Comparison of ENCODE assay signal across 8 mouse cellular contexts in genomic region chr2:85036507-85037046, GRCm38 (mm10). TPM values are rescaled to one million over a fixed set of nuclear protein-coding genes. Genes with fewer than 3 reads are reported as not detected.
A peak's percentile ranks its signal among the peaks of the same experiment; 100 is the strongest.
DNase-seq lines count a peak whose midpoint lies in the region; ATAC-seq and TF ChIP-seq lines count a peak whose summit lies in the region.

No protein-coding gene starts in this region.

- no peak for DNase-seq in lung, adult 2 months
- DNase-seq in lung, postnatal 14 days = no peak
- no peak for DNase-seq in T-cell, adult 2 months (ENCODE audit: low spot score)
- no peak for DNase-seq in left cerebral cortex, adult 9 months (ENCODE audit: low spot score in 2 of 2)
- DNase-seq in adrenal gland, adult 8-10 months = no peak

- WGBS in lung, adult 2 months = 9% methylated on average over 11 of the region's 11 CpGs
- WGBS in embryonic facial prominence, embryonic 12.5 days = 6% methylated on average over 11 of the region's 11 CpGs

- H3K9ac ChIP-seq in embryonic facial prominence, embryonic 12.5 days = peak overlapping the region; percentile 94

- peak overlapping the region; percentile 90 for H3K27ac ChIP-seq in embryonic facial prominence, embryonic 12.5 days

- H3K9me3 ChIP-seq in embryonic facial prominence, embryonic 12.5 days = no peaks in the 10 kb centered on the region

- TF ChIP-seq CTCF in lung, adult 2 months (IDR thresholded peaks at IDR 0.05; ENCODE audit: insufficient read depth, low read length) = no peak

- H3K27me3 ChIP-seq in embryonic facial prominence, embryonic 12.5 days = no peaks in the 10 kb centered on the region
- no peaks in the 10 kb centered on the region for H3K27me3 ChIP-seq in myocyte (ENCODE audit: control insufficient read depth, insufficient read depth, insufficient read length)

- peak overlapping the region; percentile 93 for H3ac ChIP-seq in myocyte (ENCODE audit: control insufficient read depth, insufficient read length)

- H3K4me2 ChIP-seq in embryonic facial prominence, embryonic 12.5 days (replicated peaks) = peak overlapping the region; percentile 69
- peak overlapping the region; percentile 92 for H3K4me2 ChIP-seq in myocyte (ENCODE audit: low read depth)

- H3K79me2 ChIP-seq in myocyte (ENCODE audit: control insufficient read depth, insufficient read depth) = peaks cover 25% of the 10 kb centered on the region

- peaks cover 3% of the 10 kb centered on the region; the same call in 1 of the 2 replicates for H3K4me1 ChIP-seq in lung, adult 2 months (ENCODE audit: control insufficient read depth, insufficient read depth, low read length)
- H3K4me1 ChIP-seq in embryonic facial prominence, embryonic 12.5 days = peaks cover 11% of the 10 kb centered on the region

- peak overlapping the region; percentile 83 for H3K4me3 ChIP-seq in lung, adult 2 months (replicated peaks; ENCODE audit: extremely low read depth, low read depth, low read length)
- peak overlapping the region; percentile 82 for H3K4me3 ChIP-seq in embryonic facial prominence, embryonic 12.5 days
- peak overlapping the region; percentile 74 for H3K4me3 ChIP-seq in myocyte

- TF ChIP-seq POLR2A in lung, adult 2 months (IDR thresholded peaks at IDR 0.05; ENCODE audit: borderline replicate concordance, extremely low read depth, low read depth, low read length) = no peak
- TF ChIP-seq POLR2A in myocyte (IDR thresholded peaks at IDR 0.05; ENCODE audit: insufficient read length, low read depth) = no peak

- peak; percentile 14; the same call in 1 of the 2 replicates for ATAC-seq in embryonic facial prominence, embryonic 12.5 days (ENCODE audit: insufficient number of reproducible peaks, insufficient read depth, low FRiP score, low TSS enrichment)
- peak; percentile 18 for ATAC-seq in inflammation-experienced regulatory T-cells, adult 6 months

- H3K36me3 ChIP-seq in embryonic facial prominence, embryonic 12.5 days = peaks cover 24% of the 10 kb centered on the region
- H3K36me3 ChIP-seq in myocyte (ENCODE audit: control insufficient read depth, insufficient read depth) = peaks cover 20% of the 10 kb centered on the region

TF ChIP-seq in myocyte, 11 proteins besides CTCF, POLR2A, EP300 and RAD21:
- TF ChIP-seq MAX (IDR thresholded peaks at IDR 0.05; ENCODE audit: low read depth) = no peak
- TF ChIP-seq MYOG (IDR thresholded peaks at IDR 0.05; ENCODE audit: control insufficient read depth in 1 of 3, insufficient read depth in 1 of 3, insufficient read length in 2 of 3, low read depth in 2 of 3) = no peak

RNA-seq across cellular contexts. Expression of gene Ssrp1, which starts 0.5 kb away (rescaled TPM):
- polyA plus RNA-seq in lung, adult 2 months (2012; rRNA removed) = 72.9 and 97.8 TPM in 2 replicates
- 310 and 311 TPM in 2 replicates for polyA plus RNA-seq in embryonic facial prominence, embryonic 12.5 days (2016; fragmentation: Nextera tagmentation; extraction: Ambion mirVana)
- polyA plus RNA-seq in inflammation-experienced regulatory T-cells, adult 6 months (2017; shearing (Covaris generic)) = 100 to 1,000 TPM; 151 to 189 (median 155) TPM
- 123 TPM for polyA plus RNA-seq in myocyte (2012; fragmentation: generic; extraction: Trizol)
- total RNA-seq in adrenal gland, adult 8-10 months (2022) = 100 to 1,000 TPM; 130 to 156 (median 142) TPM

RNA-seq across cellular contexts. Expression of gene P2rx3, which starts 0.7 kb away (rescaled TPM):
- polyA plus RNA-seq in lung, adult 2 months (2012; rRNA removed) = 0.20 and 0.27 TPM in 2 replicates
- polyA plus RNA-seq in embryonic facial prominence, embryonic 12.5 days (2016; fragmentation: Nextera tagmentation; extraction: Ambion mirVana) = 15.0 and 20.6 TPM in 2 replicates
- 1 to 10 TPM in 1 of 3 experiments, not detected in 2; 1.3 TPM for polyA plus RNA-seq in inflammation-experienced regulatory T-cells, adult 6 months (2017; shearing (Covaris generic))
- polyA plus RNA-seq in myocyte (2012; fragmentation: generic; extraction: Trizol) = 53.1 TPM
- total RNA-seq in adrenal gland, adult 8-10 months (2022) = 1 to 10 TPM in 3 of 4 experiments, under 1 TPM in 1; 0.83 to 1.8 (median 1.3) TPM

RNA-seq across cellular contexts. Expression of gene Tnks1bp1, which starts 11.2 kb away (rescaled TPM):
- polyA plus RNA-seq in lung, adult 2 months (2012; rRNA removed) = 208 and 218 TPM in 2 replicates
- polyA plus RNA-seq in embryonic facial prominence, embryonic 12.5 days (2016; fragmentation: Nextera tagmentation; extraction: Ambion mirVana) = 45.3 and 59.2 TPM in 2 replicates
- polyA plus RNA-seq in inflammation-experienced regulatory T-cells, adult 6 months (2017; shearing (Covaris generic)) = 1 to 10 TPM; 4.9 to 6.6 (median 5.0) TPM
- 84.0 TPM for polyA plus RNA-seq in myocyte (2012; fragmentation: generic; extraction: Trizol)
- 100 to 1,000 TPM; 103 to 135 (median 120) TPM for total RNA-seq in adrenal gland, adult 8-10 months (2022)

RNA-seq across cellular contexts. Expression of gene Prg3, which starts 48.6 kb away (rescaled TPM):
- not detected in 2 replicates for polyA plus RNA-seq in lung, adult 2 months (2012; rRNA removed)
- not detected in 2 replicates for polyA plus RNA-seq in embryonic facial prominence, embryonic 12.5 days (2016; fragmentation: Nextera tagmentation; extraction: Ambion mirVana)
- not detected for polyA plus RNA-seq in inflammation-experienced regulatory T-cells, adult 6 months (2017; shearing (Covaris generic))
- not detected for polyA plus RNA-seq in myocyte (2012; fragmentation: generic; extraction: Trizol)
- total RNA-seq in adrenal gland, adult 8-10 months (2022) = not detected

RNA-seq across cellular contexts. Expression of gene Prg2, which starts 56.3 kb away (rescaled TPM):
- polyA plus RNA-seq in lung, adult 2 months (2012; rRNA removed) = 0.15 and 1.2 TPM in 2 replicates
- polyA plus RNA-seq in embryonic facial prominence, embryonic 12.5 days (2016; fragmentation: Nextera tagmentation; extraction: Ambion mirVana) = 0.60 and 0.93 TPM in 2 replicates
- under 1 TPM in 1 of 3 experiments, not detected in 2; 0.73 TPM for polyA plus RNA-seq in inflammation-experienced regulatory T-cells, adult 6 months (2017; shearing (Covaris generic))
- polyA plus RNA-seq in myocyte (2012; fragmentation: generic; extraction: Trizol) = not detected
- not detected for total RNA-seq in adrenal gland, adult 8-10 months (2022)
